Mouse (Mus musculus) B cell, adult (primary cell): Measurements from ENCODE around the gene Cntnap5a. TPM values are rescaled to one million over a fixed set of nuclear protein-coding genes. Genes with fewer than 3 reads are reported as not detected.

Experiments used
- total RNA-seq: library from RNA; stranded (reverse); gene quantifications from 4 replicates; pipeline ENCODE4 v1.2.4, GENCODE M21; 2023; ENCODE audit not compliant: inconsistent age

Cntnap5a gene
- not detected in 4 replicates for total RNA-seq

DNA sequence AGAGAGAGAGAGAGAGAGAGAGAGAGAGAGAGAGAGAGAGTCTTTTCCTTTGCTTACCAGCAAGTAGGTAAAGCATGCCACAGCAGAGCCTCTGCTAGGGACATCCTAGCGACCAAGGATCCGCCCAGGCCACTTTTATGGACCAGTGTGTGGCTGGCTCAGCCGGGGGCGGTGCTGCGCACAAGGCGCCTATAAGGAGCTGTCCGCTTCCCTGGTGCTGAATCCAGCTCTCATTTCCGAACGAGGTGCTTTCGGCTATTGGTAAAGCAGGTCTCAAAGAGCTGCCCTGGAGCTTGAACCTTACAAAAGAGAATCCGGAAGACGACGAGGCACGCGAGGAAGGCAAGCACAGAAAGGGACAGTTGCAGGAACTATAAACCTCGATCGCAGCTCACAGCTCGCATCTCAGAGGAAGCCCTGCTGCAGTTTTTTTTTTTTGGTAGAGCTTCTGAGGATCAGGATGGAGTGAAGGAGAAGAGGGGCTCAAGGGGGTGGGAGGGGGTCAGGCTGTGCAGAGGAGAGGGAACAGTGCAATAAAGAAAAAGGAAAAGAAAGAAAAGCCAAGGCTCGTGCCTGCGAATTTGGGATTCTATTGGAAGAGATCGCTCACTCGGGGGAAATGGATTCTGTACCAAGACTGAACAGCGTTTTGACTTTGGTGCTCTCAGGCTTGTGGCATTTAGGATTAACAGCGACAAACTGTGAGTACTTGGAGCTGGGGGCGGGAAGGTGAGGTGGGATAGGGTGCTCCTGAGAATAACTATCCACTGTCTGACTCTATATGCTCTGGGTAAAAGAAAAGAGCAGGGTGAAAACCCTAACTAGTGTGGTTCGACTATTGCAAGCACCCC, at the start of gene Cntnap5a:
Gene Cntnap5a (plus strand): TSS at position 239 of the 851 bp plus-strand sequence.

